Mouse (Mus musculus) embryonic facial prominence, embryonic 12.5 days (tissue): Measurements from ENCODE around the gene Kdm7a. TPM values are rescaled to one million over a fixed set of nuclear protein-coding genes. Genes with fewer than 3 reads are reported as not detected.

Experiments
- ATAC-seq: fragments of 200-750 bp; cut with Nextera tagmentation; 2 replicates; pipeline ENCODE4 v1.8.0; 2017; ENCODE audit not compliant: insufficient number of reproducible peaks, insufficient read depth, low FRiP score, low TSS enrichment
- H3K27ac ChIP-seq: fragments of 300-500 bp; sonication (generic); 2 replicates; pipeline ENCODE4 v1.5.1; 2016; ENCODE audit warnings: mild to moderate bottlenecking
- H3K27me3 ChIP-seq: fragments of 300-500 bp; sonication (generic); 2 replicates; pipeline ENCODE4 v1.6.1; 2016; ENCODE audit warnings: mild to moderate bottlenecking, moderate library complexity
- H3K36me3 ChIP-seq: fragments of 300-500 bp; sonication (generic); 2 replicates; pipeline ENCODE4 v1.6.1; 2016; ENCODE audit warnings: mild to moderate bottlenecking
- H3K4me1 ChIP-seq: fragments of 300-500 bp; sonication (generic); 2 replicates; pipeline ENCODE4 v1.6.1; 2016
- H3K4me2 ChIP-seq: fragments of 300-500 bp; sonication (generic); replicated peaks from 2 replicates; pipeline ENCODE4 v1.6.1; 2016; ENCODE audit warnings: mild to moderate bottlenecking, moderate library complexity
- H3K4me3 ChIP-seq: fragments of 300-500 bp; sonication (generic); 2 replicates; pipeline ENCODE4 v1.5.1; 2016; ENCODE audit warnings: mild to moderate bottlenecking
- H3K9ac ChIP-seq: fragments of 300-500 bp; sonication (generic); 2 replicates; pipeline ENCODE4 v1.6.1; 2016; ENCODE audit warnings: mild to moderate bottlenecking, moderate library complexity
- H3K9me3 ChIP-seq: fragments of 300-500 bp; sonication (generic); 2 replicates; pipeline ENCODE4 v1.6.1; 2016; ENCODE audit warnings: mild to moderate bottlenecking, moderate library complexity
- WGBS: fragments of 180-500 bp; shearing (Covaris S2); methylation state at CpG from one replicate; pipeline ENCODE4 v1.1.7; 2016; 5-methylcytosine and 5-hydroxymethylcytosine counted together
- polyA plus RNA-seq: library from polyadenylated mRNA; unstranded; fragments of >200 nt; fragmentation: Nextera tagmentation; extraction: Ambion mirVana; gene quantifications from 2 replicates; pipeline ENCODE4 v1.2.1, GENCODE M21; 2016

The Kdm7a gene
- polyA plus RNA-seq, 1 experiment from 2014 or later = 8.9 TPM

DNA sequence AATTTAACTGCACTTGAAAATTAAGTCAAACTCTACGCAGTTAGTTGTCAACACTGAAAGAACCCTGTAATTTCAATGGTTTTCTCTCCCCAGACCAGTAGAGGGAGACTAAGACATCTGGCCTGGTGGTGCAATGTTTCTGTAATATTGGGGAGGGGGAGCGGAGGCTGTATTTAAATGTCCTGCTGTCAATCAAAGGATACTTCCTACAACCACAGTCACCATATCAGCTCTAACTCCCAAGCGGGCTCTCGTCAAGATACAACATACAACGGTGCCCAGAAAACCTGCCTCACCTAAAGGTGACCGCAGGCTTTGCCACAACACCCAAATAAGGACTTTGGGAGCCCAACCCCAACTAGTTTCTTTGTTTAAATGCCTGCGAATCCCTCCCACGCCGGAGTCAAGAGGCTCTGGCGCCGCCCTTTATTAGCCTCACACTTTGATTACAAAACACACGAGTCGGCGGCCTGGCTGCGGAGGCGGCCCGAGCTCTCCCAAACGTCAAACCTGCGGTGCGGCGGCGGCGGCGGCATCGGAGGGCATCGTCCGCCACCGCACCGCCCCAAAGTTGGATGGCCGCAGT lies 1.4 kb downstream of the Kdm7a start:
- Histone ChIP-seq H3K9ac (peak overlapping the region; percentile 92), H3K27me3 (no peaks in the 10 kb centered on the region), H3K4me1 (0 out of 2 replicates have a peak, but pooled peaks cover 5% of the 10 kb centered on the region), H3K9me3 (no peaks in the 10 kb centered on the region), H3K4me3 (peak overlapping the region; percentile 93), H3K36me3 (no peaks in the 10 kb centered on the region), H3K27ac (peak overlapping the region; percentile 94), H3K4me2 (peak overlapping the region; percentile 56)
- under 1% methylated on average over 30 of the region's 30 CpGs for WGBS
- ATAC-seq = peak; percentile 44; the same call in 1 of the 2 replicates

DNA sequence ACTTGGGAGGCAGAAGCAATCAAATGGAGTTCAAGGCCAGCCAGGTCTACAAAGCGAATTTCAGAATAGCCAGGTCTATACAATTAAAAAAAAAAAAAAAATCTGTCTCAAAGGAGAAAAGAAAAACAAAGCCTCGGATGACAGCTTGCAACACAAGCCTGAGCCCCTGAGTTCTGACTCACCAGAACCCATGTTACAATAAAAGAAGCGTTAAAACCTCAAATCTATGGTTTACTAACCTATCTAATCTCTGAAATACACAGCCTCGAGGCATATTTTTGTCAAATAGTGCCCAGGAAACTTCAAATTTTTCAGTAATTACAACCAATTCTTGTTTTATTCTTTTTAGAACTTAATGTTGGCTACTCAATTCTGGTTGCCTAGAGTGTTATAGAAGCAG lies 2.1 kb downstream of the Kdm7a start:
- no peak overlapping the region for H3K9ac ChIP-seq
- ATAC-seq = no peak
- no peak overlapping the region for H3K27ac ChIP-seq
- H3K36me3 ChIP-seq = no peaks in the 10 kb centered on the region
- 0 out of 2 replicates have a peak, but pooled peaks cover 5% of the 10 kb centered on the region for H3K4me1 ChIP-seq
- WGBS = 48% methylated on average over 4 of the region's 4 CpGs
- peak overlapping the region; percentile 56 for H3K4me2 ChIP-seq
- no peak overlapping the region for H3K4me3 ChIP-seq
- H3K27me3 ChIP-seq = no peaks in the 10 kb centered on the region
- H3K9me3 ChIP-seq = no peaks in the 10 kb centered on the region

DNA sequence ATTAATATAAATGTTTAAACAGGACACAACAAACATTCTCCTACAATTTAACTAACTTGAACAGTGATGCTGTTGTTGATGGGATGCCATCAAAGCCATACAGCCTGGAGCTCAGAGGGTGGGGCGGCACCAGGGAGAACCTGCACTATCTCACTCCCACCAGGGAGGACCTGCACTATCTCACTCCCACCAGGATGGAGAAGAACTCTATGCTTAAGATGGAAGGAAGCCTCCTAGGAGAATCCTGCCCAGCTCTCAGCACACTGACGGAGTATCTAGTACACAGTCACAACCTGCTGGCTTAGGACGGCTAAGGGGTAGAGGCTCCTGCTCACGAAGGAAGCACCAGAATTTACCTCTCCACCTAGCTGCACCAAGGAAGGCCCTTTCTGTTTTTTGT lies 3.4 kb downstream of the Kdm7a start:
- 0 out of 2 replicates have a peak, but pooled peaks cover 5% of the 10 kb centered on the region for H3K4me1 ChIP-seq
- WGBS = 85% methylated on average over 4 of the region's 4 CpGs

DNA sequence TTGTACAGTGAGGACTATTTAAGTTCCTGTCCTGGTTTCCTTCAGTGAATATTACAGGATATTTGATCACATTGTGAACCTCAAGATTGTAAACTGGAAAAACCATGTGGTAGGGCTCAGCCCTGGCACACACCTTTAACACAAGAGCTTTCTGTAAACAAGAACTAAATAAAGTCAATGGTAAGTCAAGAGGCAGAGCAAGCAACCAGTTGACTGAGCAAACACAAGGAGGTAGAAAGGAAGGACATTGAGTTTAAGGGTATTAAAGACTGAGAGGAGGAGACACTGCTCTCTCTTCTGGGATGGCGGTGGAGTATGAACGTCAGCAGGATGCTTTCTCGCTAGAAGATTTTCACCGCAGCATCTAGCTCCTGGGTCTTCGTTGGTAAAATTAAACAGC lies 13.6 kb downstream of the Kdm7a start:
- Histone ChIP-seq H3K4me1 (no peaks in the 10 kb centered on the region), H3K36me3 (peaks cover 6% of the 10 kb centered on the region; the same call in 1 of the 2 replicates), H3K4me2 (no peak overlapping the region), H3K9me3 (no peaks in the 10 kb centered on the region), H3K27ac (no peak overlapping the region), H3K27me3 (no peaks in the 10 kb centered on the region), H3K4me3 (no peak overlapping the region), H3K9ac (no peak overlapping the region)
- no peak for ATAC-seq
- WGBS = 85% methylated on average over 5 of the region's 5 CpGs

More for the DNA sequence above, 3.4 kb downstream of the Kdm7a start:
- H3K9me3 ChIP-seq = no peaks in the 10 kb centered on the region
- no peaks in the 10 kb centered on the region for H3K27me3 ChIP-seq
- no peak overlapping the region for H3K4me3 ChIP-seq
- H3K4me2 ChIP-seq = no peak overlapping the region
- no peak for ATAC-seq
- H3K9ac ChIP-seq = no peak overlapping the region
- no peaks in the 10 kb centered on the region for H3K36me3 ChIP-seq
- H3K27ac ChIP-seq = no peak overlapping the region

DNA sequence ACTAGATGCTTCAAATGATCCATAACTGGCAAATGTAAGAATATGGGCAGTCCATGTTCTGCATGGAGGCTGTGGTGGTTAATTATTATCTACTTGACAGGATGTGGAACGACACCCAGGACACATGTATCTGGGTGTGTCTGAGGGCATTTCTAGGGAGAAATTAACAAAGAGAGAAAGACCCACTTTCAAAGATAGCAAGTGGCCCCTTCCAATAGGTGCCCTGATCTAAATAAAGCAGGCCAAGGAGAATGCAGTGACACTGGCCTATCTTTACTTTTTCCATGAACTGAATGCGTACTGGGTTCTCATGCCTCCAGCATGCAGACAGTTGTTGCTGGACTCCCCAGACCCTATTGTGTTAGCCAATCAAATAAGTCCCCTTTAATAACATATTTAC lies 15.1 kb downstream of the Kdm7a start:
- no peak for ATAC-seq
- no peak overlapping the region for H3K9ac ChIP-seq
- H3K27me3 ChIP-seq = no peaks in the 10 kb centered on the region
- H3K4me3 ChIP-seq = no peak overlapping the region
- H3K4me1 ChIP-seq = no peaks in the 10 kb centered on the region
- H3K4me2 ChIP-seq = no peak overlapping the region
- WGBS = 86% methylated on average over 2 of the region's 2 CpGs
- H3K27ac ChIP-seq = no peak overlapping the region
- peaks cover 6% of the 10 kb centered on the region; the same call in 1 of the 2 replicates for H3K36me3 ChIP-seq
- H3K9me3 ChIP-seq = no peaks in the 10 kb centered on the region

DNA sequence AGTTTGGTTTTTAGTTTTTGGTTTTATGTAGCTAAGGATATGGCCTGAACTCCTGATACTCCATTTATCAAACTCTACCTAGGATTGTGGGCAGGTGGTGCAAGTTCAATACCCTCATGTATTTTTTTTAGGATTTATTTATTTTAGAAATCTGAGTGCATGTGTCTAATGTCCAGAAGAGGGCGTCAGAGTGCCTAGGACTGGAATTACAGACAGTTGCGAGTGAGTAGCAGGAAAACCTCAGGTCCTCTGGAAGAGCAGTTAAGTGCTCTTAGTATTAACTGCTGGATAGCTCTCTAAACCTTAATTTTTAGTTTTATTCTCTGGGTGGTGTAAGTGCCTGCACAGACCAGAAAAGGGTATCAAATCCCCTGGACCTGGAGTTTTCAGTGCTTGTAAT lies 19.4 kb downstream of the Kdm7a start:
- Histone ChIP-seq H3K27ac (no peak overlapping the region), H3K4me3 (no peak overlapping the region), H3K9me3 (no peaks in the 10 kb centered on the region), H3K4me2 (no peak overlapping the region), H3K9ac (no peak overlapping the region), H3K4me1 (no peaks in the 10 kb centered on the region), H3K36me3 (peaks cover 6% of the 10 kb centered on the region; the same call in 1 of the 2 replicates), H3K27me3 (no peaks in the 10 kb centered on the region)
- 30% methylated on average over 2 of the region's 2 CpGs for WGBS
- no peak for ATAC-seq

DNA sequence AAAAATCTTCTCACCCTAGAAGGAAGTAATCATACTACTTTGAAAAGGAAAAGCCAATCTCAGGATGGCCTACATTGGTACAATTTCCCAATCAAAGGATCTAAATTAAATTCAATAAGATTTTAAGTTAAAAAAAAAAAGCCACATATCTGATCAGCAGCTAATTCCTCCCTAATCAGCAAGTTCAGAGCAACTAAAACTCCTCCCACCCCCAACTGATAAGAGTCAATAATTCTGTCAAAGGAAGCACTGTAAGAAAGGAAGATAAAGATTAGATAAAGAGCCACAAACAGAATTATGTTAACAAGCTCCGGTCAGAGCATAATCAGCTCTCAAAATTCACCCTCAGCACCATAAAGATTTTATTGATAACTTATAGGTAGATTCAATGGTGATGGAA lies 37.5 kb downstream of the Kdm7a start:
- Histone ChIP-seq H3K9me3 (no peaks in the 10 kb centered on the region), H3K4me3 (no peak overlapping the region), H3K4me2 (no peak overlapping the region), H3K4me1 (no peaks in the 10 kb centered on the region), H3K27me3 (no peaks in the 10 kb centered on the region), H3K27ac (no peak overlapping the region), H3K36me3 (peaks cover 22% of the 10 kb centered on the region), H3K9ac (no peak overlapping the region)
- 91% methylated on average over 1 of the region's 1 CpGs for WGBS
- no peak for ATAC-seq

DNA sequence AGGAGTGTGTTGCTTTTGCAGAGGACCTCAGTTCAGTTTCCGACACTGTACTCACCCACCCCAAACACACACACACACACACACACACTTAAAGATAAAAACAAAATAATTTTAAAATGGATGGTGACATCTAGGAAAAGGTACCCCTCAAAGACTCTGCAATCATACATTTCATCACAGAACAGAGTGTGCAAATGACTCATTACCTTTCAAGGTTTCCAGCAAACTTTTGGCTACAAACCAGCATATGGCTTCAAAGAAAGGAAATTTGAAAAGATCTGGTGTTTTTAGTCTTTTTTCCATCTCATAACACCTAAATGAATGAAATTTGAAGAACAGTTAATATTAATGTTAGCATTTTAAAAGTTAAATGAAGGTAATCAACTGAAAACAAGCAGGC lies 41.7 kb downstream of the Kdm7a start:
- H3K4me3 ChIP-seq = no peak overlapping the region
- H3K36me3 ChIP-seq = peaks cover 22% of the 10 kb centered on the region
- no peak for ATAC-seq
- H3K9me3 ChIP-seq = no peaks in the 10 kb centered on the region
- H3K4me1 ChIP-seq = no peaks in the 10 kb centered on the region
- H3K9ac ChIP-seq = no peak overlapping the region
- no peak overlapping the region for H3K4me2 ChIP-seq
- 100% methylated on average over 1 of the region's 1 CpGs for WGBS
- H3K27ac ChIP-seq = no peak overlapping the region
- no peaks in the 10 kb centered on the region for H3K27me3 ChIP-seq

DNA sequence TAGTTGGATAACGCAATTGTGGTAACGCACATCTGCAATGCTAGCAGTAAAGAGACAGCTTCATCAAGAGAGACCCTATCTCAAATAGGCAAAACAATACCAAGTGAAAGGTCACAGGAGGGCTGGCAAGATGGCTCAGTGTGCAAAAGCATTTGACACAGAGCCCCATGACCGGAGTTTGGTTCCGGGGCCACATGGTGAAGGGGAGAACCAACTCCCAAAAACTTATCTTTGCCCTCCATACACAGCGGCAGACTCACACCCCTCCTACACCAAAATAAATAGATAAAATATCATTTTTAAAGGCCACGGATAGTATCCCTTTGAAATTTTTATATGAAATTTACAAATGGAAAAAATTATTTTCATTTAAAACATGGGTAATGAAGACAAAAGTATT lies 44.6 kb downstream of the Kdm7a start:
- H3K9ac ChIP-seq = no peak overlapping the region
- no peaks in the 10 kb centered on the region for H3K4me1 ChIP-seq
- no peaks in the 10 kb centered on the region for H3K9me3 ChIP-seq
- ATAC-seq = no peak
- no peaks in the 10 kb centered on the region for H3K27me3 ChIP-seq
- no peak overlapping the region for H3K4me3 ChIP-seq
- 93% methylated on average over 6 of the region's 6 CpGs for WGBS
- H3K4me2 ChIP-seq = no peak overlapping the region
- H3K36me3 ChIP-seq = peaks cover 15% of the 10 kb centered on the region
- H3K27ac ChIP-seq = no peak overlapping the region

DNA sequence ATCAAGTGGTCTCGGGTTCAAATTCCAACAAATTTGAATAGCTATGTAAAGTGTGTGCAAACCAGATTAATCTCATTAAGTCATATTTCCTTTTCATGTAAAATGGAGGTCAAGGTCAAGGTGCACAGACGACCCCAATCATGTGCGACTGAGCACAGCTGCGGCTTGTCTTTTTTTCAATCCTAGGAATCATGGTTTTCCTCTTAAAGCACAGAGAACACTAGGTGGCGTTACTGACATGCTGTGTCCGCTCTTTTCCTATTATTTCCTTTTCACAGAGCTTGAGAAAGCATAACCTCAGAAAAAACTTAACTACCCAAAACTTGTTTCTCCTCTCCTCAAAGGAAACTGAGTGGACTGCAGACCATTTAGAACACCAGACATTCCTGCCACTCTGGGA lies 60.5 kb downstream of the Kdm7a start:
- H3K4me2 ChIP-seq = no peak overlapping the region
- H3K4me1 ChIP-seq = no peaks in the 10 kb centered on the region
- no peak overlapping the region for H3K27ac ChIP-seq
- WGBS = 47% methylated on average over 6 of the region's 6 CpGs
- no peaks in the 10 kb centered on the region for H3K9me3 ChIP-seq
- H3K4me3 ChIP-seq = no peak overlapping the region
- no peak for ATAC-seq
- peaks cover 62% of the 10 kb centered on the region for H3K36me3 ChIP-seq
- no peak overlapping the region for H3K9ac ChIP-seq
- no peaks in the 10 kb centered on the region for H3K27me3 ChIP-seq

DNA sequence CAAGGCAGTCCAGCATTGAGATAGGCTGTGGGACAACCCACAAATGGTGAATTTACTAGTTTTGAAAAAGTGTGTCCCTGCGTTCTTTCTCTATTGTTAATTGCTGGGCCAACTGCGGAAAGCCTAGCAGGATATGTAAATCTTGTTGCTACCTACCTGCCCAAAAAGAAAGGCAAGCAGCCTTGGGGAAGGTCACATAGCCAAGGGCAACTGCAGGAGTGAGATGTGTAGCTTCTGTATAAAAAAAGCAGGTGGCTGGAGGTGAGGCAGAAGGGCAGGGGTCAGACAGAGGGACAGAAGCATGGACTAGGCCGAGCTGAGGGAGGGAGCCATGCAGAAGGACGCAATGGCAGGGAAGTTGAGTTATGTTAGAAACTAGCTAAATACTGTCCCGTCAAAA lies 74.0 kb downstream of the Kdm7a start:
- Histone ChIP-seq H3K9ac (no peak overlapping the region), H3K27ac (no peak overlapping the region), H3K27me3 (no peaks in the 10 kb centered on the region), H3K4me3 (no peak overlapping the region), H3K36me3 (peaks cover 17% of the 10 kb centered on the region), H3K4me2 (no peak overlapping the region), H3K9me3 (no peaks in the 10 kb centered on the region), H3K4me1 (no peaks in the 10 kb centered on the region)
- WGBS = 54% methylated on average over 5 of the region's 5 CpGs
- no peak for ATAC-seq

DNA sequence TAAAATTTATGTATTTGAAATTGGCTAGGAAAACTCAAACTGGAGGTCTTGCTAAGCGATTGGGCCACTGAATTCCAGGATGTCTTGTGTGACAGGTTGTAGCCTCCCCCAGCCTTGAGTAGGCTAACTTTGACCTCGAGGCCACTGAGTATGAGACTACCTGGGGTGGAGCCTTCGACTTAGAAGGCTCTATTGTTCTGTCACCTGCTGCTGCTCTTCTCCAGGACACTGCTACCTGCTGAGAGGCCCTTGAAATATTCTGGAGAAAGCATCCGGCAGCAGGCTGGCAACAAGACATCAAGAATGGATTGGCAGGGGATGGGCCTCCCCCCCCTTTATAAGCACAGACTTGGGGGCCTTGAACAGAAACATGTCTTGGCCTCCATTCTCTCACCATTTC lies 75.1 kb downstream of the Kdm7a start:
- no peak overlapping the region for H3K27ac ChIP-seq
- H3K36me3 ChIP-seq = peaks cover 17% of the 10 kb centered on the region
- H3K27me3 ChIP-seq = no peaks in the 10 kb centered on the region
- H3K4me3 ChIP-seq = no peak overlapping the region
- ATAC-seq = no peak
- no peak overlapping the region for H3K9ac ChIP-seq
- no peaks in the 10 kb centered on the region for H3K9me3 ChIP-seq
- no peak overlapping the region for H3K4me2 ChIP-seq
- 41% methylated on average over 4 of the region's 4 CpGs for WGBS
- no peaks in the 10 kb centered on the region for H3K4me1 ChIP-seq

DNA sequence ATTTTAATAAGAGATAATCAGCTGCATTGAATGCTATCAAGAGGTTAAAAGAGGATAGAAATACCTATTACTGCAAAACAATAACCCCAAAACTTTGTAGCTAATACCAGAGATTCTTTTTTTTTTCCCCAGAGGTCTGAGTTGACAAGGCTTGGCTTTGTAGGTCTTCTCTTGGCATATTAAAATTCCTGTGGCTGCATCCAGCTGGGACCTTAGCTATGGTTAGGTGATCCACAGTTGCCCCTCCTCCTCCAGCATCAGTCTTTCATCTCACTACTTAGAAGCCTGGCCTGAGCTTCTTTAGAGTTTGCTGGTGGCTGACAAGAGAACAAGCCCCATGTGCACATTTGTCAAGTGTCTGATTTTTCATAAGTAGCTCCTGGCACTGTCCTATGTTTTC lies 81.9 kb downstream of the Kdm7a start:
- no peak overlapping the region for H3K4me3 ChIP-seq
- no peak overlapping the region for H3K4me2 ChIP-seq
- ATAC-seq = no peak
- no peaks in the 10 kb centered on the region for H3K4me1 ChIP-seq
- H3K27me3 ChIP-seq = peaks cover 8% of the 10 kb centered on the region
- no peak overlapping the region for H3K27ac ChIP-seq
- H3K36me3 ChIP-seq = no peaks in the 10 kb centered on the region
- H3K9ac ChIP-seq = no peak overlapping the region
- H3K9me3 ChIP-seq = no peaks in the 10 kb centered on the region
